Mouse (Mus musculus) liver, postnatal 0 days (tissue): ENCODE measurements at regions not wholly inside any gene's neighbourhood (a gene's known extent, or its start where the extent isn't known, plus 50 kb on each side); places are given as distances from the start of the nearest gene placed in this dataset.

Source experiments
- ATAC-seq: fragments of 200-750 bp; cut with Nextera tagmentation; 2 replicates; pipeline ENCODE4 v1.8.0; 2017; ENCODE audit warnings: mild to moderate bottlenecking, moderate library complexity
- DNase-seq: peaks from one replicate; pipeline ENCODE4 v3.0.0-alpha.2; 2016
- H3K27ac ChIP-seq: fragments of 300-500 bp; sonication (generic); 2 replicates; pipeline ENCODE4 v1.5.1; 2014; ENCODE audit warnings: antibody characterized with exemption, moderate library complexity, mild to moderate bottlenecking, low read depth
- H3K27me3 ChIP-seq: fragments of 300-500 bp; sonication (generic); 2 replicates; pipeline ENCODE4 v1.6.1; 2014; ENCODE audit warnings: low read length, control low read depth, mixed read lengths; ENCODE audit not compliant: insufficient read depth
- H3K36me3 ChIP-seq: fragments of 300-500 bp; sonication (generic); replicated peaks from 2 replicates; pipeline ENCODE4 v1.6.1; 2014; ENCODE audit warnings: mild to moderate bottlenecking, control low read depth, low read length, moderate library complexity, mixed read lengths; ENCODE audit not compliant: insufficient read depth
- H3K4me1 ChIP-seq: fragments of 300-500 bp; sonication (generic); 2 replicates; pipeline ENCODE4 v1.6.1; 2014; ENCODE audit warnings: antibody characterized with exemption, mild to moderate bottlenecking, control low read depth; ENCODE audit not compliant: insufficient read depth
- H3K4me2 ChIP-seq: fragments of 300-500 bp; sonication (generic); 2 replicates; pipeline ENCODE4 v1.6.1; 2014; ENCODE audit warnings: low read depth, mild to moderate bottlenecking, low read length, moderate library complexity, mixed read lengths
- H3K4me3 ChIP-seq: fragments of 300-500 bp; sonication (generic); 2 replicates; pipeline ENCODE4 v1.5.1; 2014; ENCODE audit warnings: low read depth, low read length
- H3K9ac ChIP-seq: fragments of 300-500 bp; sonication (generic); replicated peaks from 2 replicates; pipeline ENCODE4 v1.6.1; 2014; ENCODE audit warnings: mild to moderate bottlenecking, moderate library complexity
- H3K9me3 ChIP-seq: fragments of 300-500 bp; sonication (generic); 2 replicates; pipeline ENCODE4 v1.6.1; 2016; ENCODE audit warnings: mild to moderate bottlenecking, control low read depth, low read length, mixed read lengths
- CTCF ChIP-seq: sonication (generic); IDR thresholded peaks from 2 replicates; pipeline ENCODE4 v1.5.1; 2016; ENCODE audit warnings: antibody characterized with exemption, low read depth
- EP300 ChIP-seq: IDR thresholded peaks from 2 replicates; pipeline ENCODE4 v1.6.1; 2016; ENCODE audit warnings: antibody characterized with exemption, low read depth, mild to moderate bottlenecking
- WGBS: fragments of 180-500 bp; shearing (Covaris S2); extraction: QIAGEN DNeasy Blood & Tissue Kit; methylation state at CpG from one replicate; pipeline ENCODE4 v1.1.7; 2014; ENCODE audit not compliant: insufficient replicate concordance; 5-methylcytosine and 5-hydroxymethylcytosine counted together

DNA sequence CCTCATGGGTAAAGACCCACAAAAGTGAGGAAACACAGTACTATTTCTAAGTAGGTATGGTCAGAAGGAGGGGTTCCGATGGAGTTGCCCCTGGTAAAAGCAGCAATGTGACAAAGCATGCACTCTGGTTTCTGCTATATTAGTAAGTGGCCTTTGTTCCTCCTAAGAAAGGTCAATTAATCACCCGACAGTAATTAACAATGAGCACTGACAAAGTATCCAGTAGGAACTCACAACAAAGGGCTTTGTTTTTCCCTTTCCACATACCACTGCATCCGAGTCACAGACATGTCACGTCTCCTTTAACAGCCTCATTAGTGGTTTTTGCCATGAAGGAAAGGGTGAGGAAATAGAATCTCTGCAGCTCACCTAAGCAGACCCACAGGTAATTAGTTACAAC, 206.2 kb downstream of the Lnpk start:
- WGBS = 57% methylated on average over 4 of the region's 4 CpGs
- Histone ChIP-seq H3K27me3 (no peaks in the 10 kb centered on the region), H3K9me3 (no peaks in the 10 kb centered on the region), H3K4me1 (no peaks in the 10 kb centered on the region), H3K4me2 (no peak overlapping the region), H3K36me3 (no peaks in the 10 kb centered on the region), H3K9ac (no peak overlapping the region), H3K4me3 (no peak overlapping the region), H3K27ac (no peak overlapping the region)
- DNase-seq (no peak), ATAC-seq (no peak)
- no peak for TF ChIP-seq EP300
- TF ChIP-seq CTCF = no peak

DNA sequence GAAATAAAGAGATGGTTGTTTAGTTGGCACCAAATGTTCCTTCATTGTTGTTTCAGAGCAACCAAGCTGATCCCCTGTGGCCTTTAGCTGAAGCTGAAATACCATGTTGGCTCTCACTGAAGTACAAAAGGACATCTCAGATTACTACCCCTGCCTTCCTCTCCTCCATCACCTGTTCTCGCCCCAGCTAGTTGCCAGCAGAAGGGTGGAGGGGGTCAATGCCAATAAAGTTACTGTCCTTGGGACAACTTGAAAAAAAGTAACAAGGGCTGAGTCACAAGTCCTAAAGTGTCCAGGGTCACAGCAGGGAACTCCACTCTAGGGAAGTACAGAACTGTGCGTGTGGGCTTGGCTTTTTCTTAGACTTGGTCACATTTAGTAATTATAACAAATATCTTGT, 216.0 kb downstream of the Lnpk start:
- Histone ChIP-seq H3K27me3 (no peaks in the 10 kb centered on the region), H3K36me3 (no peaks in the 10 kb centered on the region), H3K4me1 (no peaks in the 10 kb centered on the region), H3K9me3 (no peaks in the 10 kb centered on the region), H3K27ac (no peak overlapping the region), H3K9ac (no peak overlapping the region), H3K4me3 (no peak overlapping the region), H3K4me2 (no peak overlapping the region)
- WGBS = 79% methylated on average over 2 of the region's 2 CpGs
- TF ChIP-seq EP300 = no peak
- no peak for TF ChIP-seq CTCF
- no peak for DNase-seq
- ATAC-seq = no peak

GRCm38 (mm10) chr2:74354591-74354990, 224.6 kb downstream of the Lnpk start:
- 76% methylated on average over 8 of the region's 8 CpGs for WGBS
- no peak for ATAC-seq

GRCm38 (mm10) chr2:74349809-74350208, 229.4 kb downstream of the Lnpk start:
- Histone ChIP-seq H3K36me3 (no peaks in the 10 kb centered on the region), H3K9ac (no peak overlapping the region), H3K4me1 (no peaks in the 10 kb centered on the region), H3K9me3 (no peaks in the 10 kb centered on the region), H3K27me3 (no peaks in the 10 kb centered on the region), H3K27ac (no peak overlapping the region), H3K4me3 (no peak overlapping the region), H3K4me2 (no peak overlapping the region)
- TF ChIP-seq EP300 = no peak
- TF ChIP-seq CTCF = no peak
- DNase-seq = no peak
- WGBS = 71% methylated on average over 6 of the region's 6 CpGs
- ATAC-seq = no peak

More at GRCm38 (mm10) chr2:74354591-74354990, 224.6 kb downstream of the Lnpk start:
- DNase-seq = no peak
- no peak overlapping the region for H3K4me2 ChIP-seq
- no peaks in the 10 kb centered on the region for H3K27me3 ChIP-seq
- H3K4me1 ChIP-seq = no peaks in the 10 kb centered on the region
- H3K4me3 ChIP-seq = no peak overlapping the region
- TF ChIP-seq CTCF (no peak), EP300 (no peak)
- H3K9me3 ChIP-seq = no peaks in the 10 kb centered on the region
- no peaks in the 10 kb centered on the region for H3K36me3 ChIP-seq
- H3K9ac ChIP-seq = no peak overlapping the region
- H3K27ac ChIP-seq = no peak overlapping the region

DNA sequence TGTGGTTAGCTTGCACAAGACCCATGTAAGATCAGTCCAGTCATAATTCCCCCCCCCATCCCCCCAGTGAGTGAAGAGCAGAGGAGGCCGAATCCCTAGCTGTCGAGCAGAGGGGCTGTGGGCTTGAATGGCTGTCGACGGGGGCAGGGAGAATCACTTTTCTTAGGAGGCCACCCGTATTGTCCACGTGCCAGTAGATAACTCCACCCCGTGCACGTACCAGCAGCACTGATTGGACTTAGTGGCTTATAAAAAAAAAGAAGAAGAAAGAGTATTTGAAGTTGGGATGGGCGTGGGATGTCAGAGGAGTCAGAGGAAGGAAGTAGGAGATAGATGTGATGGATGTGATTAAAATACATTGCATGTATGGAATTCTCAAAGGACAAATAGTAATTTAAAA, 272.9 kb downstream of the Lnpk start:
- H3K9me3 ChIP-seq = no peaks in the 10 kb centered on the region
- no peak overlapping the region for H3K9ac ChIP-seq
- H3K27ac ChIP-seq = no peak overlapping the region
- 76% methylated on average over 9 of the region's 9 CpGs for WGBS
- H3K36me3 ChIP-seq = no peaks in the 10 kb centered on the region
- TF ChIP-seq CTCF (no peak), EP300 (no peak)
- ATAC-seq (no peak), DNase-seq (no peak)
- H3K4me2 ChIP-seq = no peak overlapping the region
- H3K27me3 ChIP-seq = no peaks in the 10 kb centered on the region
- no peak overlapping the region for H3K4me3 ChIP-seq
- no peaks in the 10 kb centered on the region for H3K4me1 ChIP-seq

- DNase-seq = no peak
- TF ChIP-seq EP300 = no peak
- TF ChIP-seq CTCF = no peak
- Histone ChIP-seq H3K9ac (no peak overlapping the region), H3K4me2 (peak overlapping the region; percentile 45; the same call in 1 of the 2 replicates), H3K4me3 (no peak overlapping the region), H3K27me3 (peaks cover 11% of the 10 kb centered on the region), H3K27ac (no peak overlapping the region), H3K9me3 (no peaks in the 10 kb centered on the region), H3K4me1 (no peaks in the 10 kb centered on the region), H3K36me3 (no peaks in the 10 kb centered on the region)
- ATAC-seq = no peak
- WGBS = 19% methylated on average over 9 of the region's 9 CpGs
These were observed 278.3 kb downstream of the Lnpk start for GRCm38 (mm10) chr2:74300885-74301451.
